Mouse (Mus musculus) bone marrow macrophage, adult 2 months (primary cell): ENCODE measurements around the gene Arid3b.

Experiments
- CTCF ChIP-seq: IDR thresholded peaks from 2 replicates; pipeline ENCODE4 v1.5.1; 2012; ENCODE audit warnings: low read depth, mild to moderate bottlenecking, low read length, moderate library complexity
- POLR2A ChIP-seq: IDR thresholded peaks from 2 replicates; pipeline ENCODE4 v1.6.1; 2012; ENCODE audit warnings: mild to moderate bottlenecking, low read depth, low read length, borderline replicate concordance

DNA sequence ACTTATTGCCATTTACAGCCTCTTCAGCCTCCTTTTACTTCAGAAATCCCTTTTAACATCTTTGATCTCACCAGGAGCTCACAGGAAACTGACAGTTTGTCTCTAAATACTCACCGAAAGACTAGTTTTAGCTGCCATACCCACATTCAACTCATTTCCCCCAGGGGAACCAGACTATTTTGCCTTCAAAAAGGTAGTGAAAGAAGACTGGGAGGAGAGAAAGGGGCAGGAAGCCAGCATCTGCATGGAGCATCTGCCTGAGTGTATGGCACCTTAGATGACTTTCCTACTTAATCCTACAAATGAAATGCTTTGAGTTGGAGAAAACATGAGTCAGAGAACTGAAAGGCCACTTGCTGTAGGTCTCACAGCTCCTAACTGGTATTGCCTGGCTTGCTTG is 22.6 kb downstream of the Arid3b start:
- TF ChIP-seq POLR2A (no peak), CTCF (no peak)
